Mouse (Mus musculus): ENCODE data around the gene Ptpro.

DNA sequence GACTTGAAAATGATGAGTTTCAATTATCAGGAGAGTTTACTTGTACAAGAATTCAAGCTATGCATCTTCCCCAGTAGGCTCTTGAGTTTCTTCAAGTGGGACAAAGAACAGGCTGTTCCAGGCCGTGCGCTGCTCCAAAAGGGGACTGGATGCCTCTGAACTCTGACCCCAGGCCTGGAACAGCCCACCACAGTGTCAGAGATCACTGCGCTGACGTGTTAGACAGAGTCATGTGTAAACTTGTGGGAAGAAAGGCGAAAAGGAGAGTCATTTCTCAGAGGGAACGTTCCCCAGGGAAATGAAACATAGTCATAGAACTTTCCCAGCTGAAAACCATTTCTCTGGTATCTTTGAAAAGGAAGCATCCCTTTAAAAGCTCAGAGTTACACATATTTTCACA, 235.3 kb downstream of the Ptpro start:
- TF ChIP-seq CTCF (conservative IDR thresholded peaks at IDR 0.05; ENCODE audit: low read length) (no peak), NANOG (IDR thresholded peaks at IDR 0.05; ENCODE audit: borderline replicate concordance, low read length) (no peak)

Data from E14TG2a.4 (cell line).